Mouse (Mus musculus) telencephalon, adult 2 months (tissue): ENCODE data around the gene Bloc1s5.
"Not testable (repeated sequence)": the region's sequence is repeated elsewhere in the genome, so short reads cannot be mapped to it uniquely, and the experiment has no call there.

Experiments
- DNase-seq: peaks from one replicate; pipeline ENCODE4 v3.0.0-alpha.2; 2011; ENCODE audit warnings: low read depth, low spot score

Gene Bloc1s5

GRCm38 (mm10) chr13:38618001-38618630 lies 16.8 kb downstream of the Bloc1s5 start:
- DNase-seq = not testable (repeated sequence)

- DNase-seq = no peak
Measured at GRCm38 (mm10) chr13:38616887-38617286, 18.0 kb downstream of the Bloc1s5 start.

GRCm38 (mm10) chr13:38615656-38616055 lies 19.3 kb downstream of the Bloc1s5 start:
- DNase-seq = no peak

GRCm38 (mm10) chr13:38614298-38614697 lies 20.6 kb downstream of the Bloc1s5 start:
- no peak for DNase-seq

- DNase-seq = no peak
Measured at GRCm38 (mm10) chr13:38613583-38613982, 21.3 kb downstream of the Bloc1s5 start.

DNA sequence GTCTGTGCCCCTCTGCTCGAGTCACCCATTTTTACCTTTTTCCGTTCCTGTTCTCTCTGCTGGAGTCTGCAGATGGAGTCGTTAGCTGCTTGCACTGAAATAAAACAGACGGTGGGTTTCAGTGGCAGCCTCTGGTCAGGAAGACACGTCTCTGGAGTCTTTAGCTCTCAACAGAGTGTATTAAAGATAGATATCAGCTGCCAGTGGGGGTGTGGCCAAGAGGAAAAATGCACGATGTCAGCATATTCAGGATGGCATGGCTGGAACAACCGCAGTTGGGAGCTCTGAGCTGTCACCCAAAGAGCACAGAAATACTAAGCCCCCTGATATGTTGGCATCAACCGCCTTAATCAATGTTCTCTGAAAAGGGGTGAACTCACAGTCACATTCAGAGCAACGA lies 22.3 kb downstream of the Bloc1s5 start:
- no peak for DNase-seq

- DNase-seq = no peak
Measured at GRCm38 (mm10) chr13:38612179-38612578, 22.7 kb downstream of the Bloc1s5 start.

GRCm38 (mm10) chr13:38610336-38610735 lies 24.6 kb downstream of the Bloc1s5 start:
- DNase-seq = no peak

DNA sequence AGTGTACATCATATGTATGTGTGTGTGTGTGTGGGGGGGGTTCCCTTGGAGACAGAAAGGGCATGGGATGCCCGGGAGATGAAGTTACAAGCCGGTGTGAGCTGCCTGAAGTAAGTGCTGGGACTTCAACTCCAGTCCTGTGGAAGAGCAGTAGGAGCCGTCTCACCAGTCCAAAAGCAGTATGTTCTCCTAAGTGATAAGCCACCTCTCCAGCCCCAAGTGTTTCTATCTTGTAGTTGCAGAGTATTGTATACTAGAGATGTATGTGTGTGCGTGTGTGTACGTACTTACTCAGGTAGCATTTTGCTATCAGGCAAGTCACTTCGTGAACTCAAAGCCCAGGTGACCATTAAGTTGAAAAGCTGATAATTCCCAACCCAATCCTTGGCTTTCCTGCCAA lies 27.8 kb downstream of the Bloc1s5 start:
- no peak for DNase-seq

- no peak for DNase-seq
Measured at GRCm38 (mm10) chr13:38605353-38605752, 29.6 kb downstream of the Bloc1s5 start.

DNA sequence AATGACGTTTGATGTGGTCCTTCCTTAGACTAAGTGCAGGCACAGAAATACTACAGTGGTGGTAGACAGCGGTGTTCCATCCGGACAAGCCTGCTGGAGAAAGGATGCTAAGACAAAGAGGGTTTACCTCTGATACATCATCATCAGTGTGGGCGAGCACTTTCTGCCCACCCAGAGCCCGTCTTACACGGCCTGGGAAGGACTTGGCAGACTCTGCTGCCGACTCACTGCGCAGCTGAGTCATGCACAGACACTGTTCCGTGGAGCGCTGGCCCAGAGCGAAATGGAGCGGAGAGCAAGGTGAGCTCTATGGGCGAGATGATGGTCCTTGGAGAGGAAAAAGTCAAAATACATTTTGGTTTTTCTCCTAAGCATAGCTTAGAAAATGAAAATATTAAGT lies 31.9 kb downstream of the Bloc1s5 start:
- DNase-seq = peak; percentile 48

DNA sequence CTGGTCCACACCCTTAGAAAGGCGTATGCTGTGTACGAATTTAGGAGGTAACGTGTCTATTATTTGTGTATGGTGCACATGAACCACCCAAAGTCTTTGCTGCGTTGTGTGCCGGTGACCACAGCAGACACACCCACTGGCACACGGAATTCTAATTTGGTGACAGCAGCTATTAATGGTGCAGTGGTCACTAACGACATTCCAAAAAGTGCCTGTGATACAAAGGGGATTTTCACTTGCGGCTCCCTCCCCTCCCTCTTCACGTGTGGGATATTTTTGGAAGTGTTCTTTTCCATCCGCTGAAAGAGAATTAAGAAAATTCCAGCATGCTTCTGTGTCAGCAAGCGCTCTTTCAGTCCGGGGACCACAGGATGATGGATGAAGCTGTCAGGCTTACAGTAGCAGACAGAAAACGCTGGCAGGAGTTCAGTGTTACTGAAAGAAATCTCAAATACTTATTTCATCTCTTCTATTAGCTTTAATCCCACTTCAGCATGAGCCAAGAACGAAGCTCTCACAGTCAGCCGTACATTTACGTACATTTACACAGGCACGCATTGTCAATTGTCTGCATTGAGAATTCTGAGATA lies 32.6 kb downstream of the Bloc1s5 start:
- DNase-seq = no peak

DNA sequence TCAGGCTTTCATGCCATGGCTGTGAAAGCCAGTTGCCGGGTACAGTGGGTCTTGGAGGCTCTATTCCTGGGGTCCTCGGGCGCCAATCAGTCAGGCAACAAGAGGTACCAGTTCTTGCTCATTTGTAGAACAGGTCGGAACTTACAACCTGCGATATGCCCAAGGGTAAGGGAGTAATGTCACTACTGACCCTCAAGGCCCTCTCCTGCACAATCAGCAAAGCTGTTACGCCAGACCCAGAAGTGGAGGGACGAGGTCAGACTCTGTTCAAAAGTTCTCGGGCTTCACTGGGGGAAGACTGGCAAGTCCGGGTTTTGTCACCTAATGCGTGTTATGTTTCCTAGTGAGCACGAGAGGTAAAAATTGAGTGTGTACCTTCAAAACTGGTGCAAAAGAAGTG lies 34.1 kb downstream of the Bloc1s5 start:
- DNase-seq = no peak

DNA sequence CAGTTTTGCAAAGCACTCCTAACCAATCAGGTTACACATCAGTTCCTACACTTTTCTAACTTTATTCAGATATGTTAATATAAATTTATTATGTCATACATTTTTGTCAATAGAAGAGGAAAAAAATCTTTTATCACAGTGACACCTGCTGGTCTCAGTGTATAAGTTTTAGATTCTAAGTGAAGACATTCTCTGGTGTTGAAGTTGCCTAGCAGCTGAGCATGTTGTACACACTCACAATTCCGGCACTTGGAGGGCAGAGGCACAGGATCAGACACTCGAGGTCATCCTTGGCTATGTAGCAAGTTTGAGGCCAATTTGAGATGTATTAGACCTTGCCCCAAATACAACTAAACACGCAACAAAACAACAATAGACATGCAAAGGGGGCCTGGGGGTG lies 37.8 kb downstream of the Bloc1s5 start:
- no peak for DNase-seq

GRCm38 (mm10) chr13:38596461-38596860 lies 38.4 kb downstream of the Bloc1s5 start:
- no peak for DNase-seq

GRCm38 (mm10) chr13:38593114-38593513 lies 41.8 kb downstream of the Bloc1s5 start:
- DNase-seq = no peak

GRCm38 (mm10) chr13:38587350-38587749 lies 47.6 kb downstream of the Bloc1s5 start:
- no peak for DNase-seq

DNA sequence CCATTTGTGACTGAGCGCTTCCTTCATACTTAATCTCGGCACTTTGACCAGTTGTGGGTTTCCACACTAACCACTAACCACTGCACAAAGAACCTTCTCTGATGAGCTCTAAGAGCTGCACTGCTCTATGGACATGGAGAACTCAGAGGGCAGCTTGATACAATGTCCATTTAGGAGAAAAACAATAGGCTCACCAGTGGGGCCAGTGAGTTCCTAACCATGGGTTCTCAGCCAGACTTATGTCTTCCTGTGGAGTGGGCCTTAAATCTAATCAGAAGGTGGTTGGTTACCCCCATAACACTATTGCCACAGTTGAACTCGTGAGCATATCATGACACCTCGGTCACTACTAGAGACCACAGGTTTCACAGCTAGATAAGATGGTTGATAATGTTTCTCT lies 48.5 kb downstream of the Bloc1s5 start:
- no peak for DNase-seq

GRCm38 (mm10) chr13:38582768-38583167 lies 52.1 kb downstream of the Bloc1s5 start:
- DNase-seq = no peak

- no peak for DNase-seq
Measured at GRCm38 (mm10) chr13:38580601-38581457, 54.1 kb downstream of the Bloc1s5 start.

DNA sequence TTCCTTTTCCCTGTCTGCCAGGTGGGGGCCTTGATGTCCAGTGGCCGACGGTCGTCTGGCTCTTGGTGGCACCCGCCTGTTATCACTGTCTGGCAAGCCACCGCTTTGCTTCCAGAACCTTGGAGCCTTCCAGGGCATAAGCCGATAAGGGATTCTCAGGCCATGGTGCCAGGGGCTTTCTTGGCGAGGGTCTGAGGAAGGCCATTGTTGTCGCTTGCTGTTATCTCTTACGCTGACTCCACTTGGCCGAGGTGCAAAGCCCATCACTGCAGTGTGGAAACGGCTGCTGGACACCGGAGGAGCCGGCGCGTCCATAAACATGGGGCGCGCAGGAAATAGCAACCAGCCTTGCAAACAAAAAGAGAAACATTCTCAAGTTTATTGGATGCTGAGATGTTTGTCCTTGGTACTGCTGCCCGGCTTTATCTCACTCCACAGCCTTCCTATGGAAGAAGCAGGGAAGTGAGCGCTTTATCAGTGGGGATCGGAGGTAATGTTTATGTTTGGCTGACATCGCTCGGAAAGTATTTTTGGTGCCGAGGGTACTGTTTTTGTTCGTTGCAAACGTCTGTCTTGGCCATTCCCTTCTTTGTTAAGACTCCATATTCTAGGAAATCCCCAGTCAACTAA lies 54.8 kb downstream of the Bloc1s5 start:
- DNase-seq = no peak

- DNase-seq = no peak
Measured at GRCm38 (mm10) chr13:38574668-38575067, 60.2 kb downstream of the Bloc1s5 start.
